In the genomic region with DNA sequence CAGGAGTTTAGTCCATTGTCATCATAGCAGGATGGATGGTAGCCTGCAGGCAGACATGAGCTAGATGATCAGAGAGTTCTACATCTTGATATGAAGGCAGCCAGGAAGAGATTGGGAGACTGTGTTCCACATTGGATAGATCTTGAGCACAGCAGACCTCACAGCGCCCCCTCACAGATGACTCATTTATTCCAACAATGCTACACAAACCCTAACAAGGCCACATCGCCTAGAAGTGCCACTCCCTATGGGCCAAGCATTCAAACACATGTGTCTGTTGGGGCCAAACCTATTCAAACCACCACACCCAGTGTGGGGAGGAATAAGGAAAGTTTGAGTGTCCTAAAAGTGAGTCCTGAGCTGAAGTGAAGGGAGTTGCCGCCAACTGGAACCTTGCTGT, we compare ENCODE assay signal across 27 mouse cellular contexts.
A peak's percentile ranks its signal among the peaks of the same experiment; 100 is the strongest.
DNase-seq lines count a peak whose midpoint lies in the region; ATAC-seq and TF ChIP-seq lines count a peak whose summit lies in the region.
"Had no signal": no experiment of that assay in that cellular context is flagged by ENCODE, and none has a peak within 500 bp of the region (broad histone marks: within the 10 kb centered on the region; RNA-seq: fewer than 3 reads in every experiment).

No protein-coding gene starts in this region.

- TF ChIP-seq CTCF in gastrocnemius, adult 2 months (IDR thresholded peaks at IDR 0.05): no peak

- peak; percentile 36 for DNase-seq in gastrocnemius, adult 2 months
- no peak for DNase-seq in gastrocnemius, postnatal 36 days
- no peak for DNase-seq in limb, embryonic 10.5 days (ENCODE audit: low spot score)
- peak; percentile 48 for DNase-seq in thymus, postnatal 4 days
- DNase-seq in thymus, adult 18-20 months: no peak
- DNase-seq: adrenal gland, postnatal 10 days; adrenal gland, postnatal 36 days; B cell, adult 2 months; cerebellum, adult 18-20 months; cerebellum, adult 9-10 months; cerebellum, postnatal 14 days; gastrocnemius, postnatal 14 days; heart, adult 18-20 months; heart, postnatal 14 days; heart, postnatal 4 days had no signal

- no peaks in the 10 kb centered on the region for H3K36me3 ChIP-seq in limb, embryonic 15.5 days
- no peaks in the 10 kb centered on the region for H3K36me3 ChIP-seq in limb, embryonic 10.5 days
- H3K36me3 ChIP-seq: forebrain, embryonic 10.5 days; G1E; heart, embryonic 10.5 days; heart, embryonic 13.5 days had no signal

- no peak overlapping the region for H3K4me2 ChIP-seq in limb, embryonic 15.5 days
- H3K4me2 ChIP-seq: forebrain, embryonic 13.5 days; heart, embryonic 13.5 days; hindbrain, embryonic 14.5 days had no signal

- H3K27me3 ChIP-seq in limb, embryonic 15.5 days: no peaks in the 10 kb centered on the region
- H3K27me3 ChIP-seq in limb, embryonic 10.5 days (ENCODE audit: low read depth, poor library complexity, severe bottlenecking): no peaks in the 10 kb centered on the region
- H3K27me3 ChIP-seq: CH12.LX; forebrain, embryonic 13.5 days; heart, embryonic 13.5 days; Patski had no signal

- H3K4me3 ChIP-seq in gastrocnemius, adult 2 months: no peak overlapping the region
- H3K4me3 ChIP-seq in limb, embryonic 15.5 days: no peak overlapping the region
- no peak overlapping the region for H3K4me3 ChIP-seq in limb, embryonic 10.5 days
- H3K4me3 ChIP-seq: forebrain, embryonic 10.5 days; forebrain, embryonic 13.5 days; heart, embryonic 10.5 days; heart, embryonic 13.5 days had no signal

- peak overlapping the region; percentile 3; the same call in 1 of the 2 replicates for H3K27ac ChIP-seq in gastrocnemius, adult 2 months
- H3K27ac ChIP-seq in limb, embryonic 15.5 days: no peak overlapping the region
- H3K27ac ChIP-seq in limb, embryonic 10.5 days: no peak overlapping the region
- H3K27ac ChIP-seq: forebrain, embryonic 10.5 days; forebrain, embryonic 13.5 days; heart, embryonic 10.5 days; heart, embryonic 13.5 days; hindbrain, embryonic 14.5 days; hindbrain, postnatal 0 days had no signal

- H3K9ac ChIP-seq in limb, embryonic 15.5 days: no peak overlapping the region
- H3K9ac ChIP-seq: forebrain, embryonic 13.5 days; heart, embryonic 13.5 days; hindbrain, embryonic 14.5 days had no signal

- ATAC-seq in limb, embryonic 15.5 days (ENCODE audit: insufficient number of reproducible peaks, low FRiP score, low TSS enrichment, low read depth): 0 out of 2 replicates have a peak, but pooled peaks have one; percentile 30
- ATAC-seq: forebrain, embryonic 13.5 days; forebrain, embryonic 16.5 days; hindbrain, postnatal 0 days; inflammation-experienced regulatory T-cells, adult 6 months had no signal

- WGBS in limb, embryonic 15.5 days: 48% methylated on average over 3 of the region's 3 CpGs
- 65% methylated on average over 3 of the region's 3 CpGs for WGBS in limb, embryonic 10.5 days

- intact Hi-C loops in gastrocnemius, adult 2 months (cut with DNase I): no loop called here
- intact Hi-C loops in gastrocnemius, postnatal 36 days (cut with DNase I): no loop called here

- no peaks in the 10 kb centered on the region for H3K4me1 ChIP-seq in limb, embryonic 15.5 days
- H3K4me1 ChIP-seq in limb, embryonic 10.5 days: 0 out of 2 replicates have a peak, but pooled peaks cover 3% of the 10 kb centered on the region
- H3K4me1 ChIP-seq: forebrain, embryonic 10.5 days; forebrain, embryonic 13.5 days had no signal

- no peaks in the 10 kb centered on the region for H3K9me3 ChIP-seq in limb, embryonic 15.5 days
- H3K9me3 ChIP-seq in limb, embryonic 10.5 days (replicated peaks): no peaks in the 10 kb centered on the region
- H3K9me3 ChIP-seq: forebrain, embryonic 10.5 days; forebrain, embryonic 13.5 days; heart, embryonic 10.5 days; heart, embryonic 13.5 days had no signal

Comparison
In these comparisons a context has a peak if more than half of its experiments do, and no peak if none do; other contexts are left out.
1. DNase-seq: peak in gastrocnemius, adult 2 months (single experiment) and thymus, postnatal 4 days (single experiment); none in gastrocnemius, postnatal 36 days (0 of 2), limb, embryonic 10.5 days (single experiment) and thymus, adult 18-20 months (0 of 2).